Mouse (Mus musculus) lung, postnatal 0 days (tissue): ENCODE measurements around the gene Smim13. TPM values are rescaled to one million over a fixed set of nuclear protein-coding genes. Genes with fewer than 3 reads are reported as not detected.
"Not testable (repeated sequence)": the region's sequence is repeated elsewhere in the genome, so short reads cannot be mapped to it uniquely, and the experiment has no call there.

ENCODE experiments used
- ATAC-seq: fragments of 200-750 bp; cut with Nextera tagmentation; 2 replicates; pipeline ENCODE4 v1.8.0; 2017; ENCODE audit warnings: moderate library complexity
- DNase-seq: peaks from one replicate; pipeline ENCODE4 v3.0.0-alpha.2; 2016; ENCODE audit warnings: low spot score
- H3K27ac ChIP-seq: fragments of 300-500 bp; sonication (generic); 2 replicates; pipeline ENCODE4 v1.5.1; 2014; ENCODE audit warnings: antibody characterized with exemption, mild to moderate bottlenecking, low read length, mixed read lengths
- H3K27me3 ChIP-seq: fragments of 300-500 bp; sonication (generic); replicated peaks from 2 replicates; pipeline ENCODE4 v1.6.1; 2014; ENCODE audit warnings: low read length, mixed read lengths; ENCODE audit not compliant: insufficient read depth
- H3K36me3 ChIP-seq: fragments of 300-500 bp; sonication (generic); 2 replicates; pipeline ENCODE4 v1.6.1; 2014; ENCODE audit warnings: low read length, mixed read lengths; ENCODE audit not compliant: insufficient read depth
- H3K4me1 ChIP-seq: fragments of 300-500 bp; sonication (generic); 2 replicates; pipeline ENCODE4 v1.6.1; 2014; ENCODE audit warnings: antibody characterized with exemption, low read depth, low read length, mixed read lengths; ENCODE audit not compliant: insufficient read depth
- H3K4me2 ChIP-seq: fragments of 300-500 bp; sonication (generic); replicated peaks from 2 replicates; pipeline ENCODE4 v1.6.1; 2014; ENCODE audit warnings: low read depth, mild to moderate bottlenecking, low read length, moderate library complexity, mixed read lengths
- H3K4me3 ChIP-seq: fragments of 300-500 bp; sonication (generic); 2 replicates; pipeline ENCODE4 v1.5.1; 2014; ENCODE audit warnings: low read depth, low read length
- H3K9ac ChIP-seq: fragments of 300-500 bp; sonication (generic); replicated peaks from 2 replicates; pipeline ENCODE4 v1.6.1; 2014; ENCODE audit warnings: low read depth, mild to moderate bottlenecking
- H3K9me3 ChIP-seq: fragments of 300-500 bp; sonication (generic); 2 replicates; pipeline ENCODE4 v1.6.1; 2016; ENCODE audit warnings: low read length, mixed read lengths
- CTCF ChIP-seq: IDR thresholded peaks from 2 replicates; pipeline ENCODE4 v1.5.1; 2016; ENCODE audit warnings: antibody characterized with exemption, mild to moderate bottlenecking
- EP300 ChIP-seq: IDR thresholded peaks from 2 replicates; pipeline ENCODE4 v1.6.1; 2016; ENCODE audit warnings: antibody characterized with exemption, mild to moderate bottlenecking, control low read depth
- WGBS: fragments of 180-500 bp; shearing (Covaris S2); extraction: QIAGEN DNeasy Blood & Tissue Kit; methylation state at CpG from one replicate; pipeline ENCODE4 v1.1.7; 2014; 5-methylcytosine and 5-hydroxymethylcytosine counted together
- polyA plus RNA-seq: library from polyadenylated mRNA; unstranded; fragments of >200 nt; fragmentation: Nextera tagmentation; extraction: Ambion mirVana; gene quantifications from 2 replicates; pipeline ENCODE4 v1.2.1, GENCODE M21; 2015

Smim13 gene
- 8.2 and 9.0 TPM in 2 replicates for polyA plus RNA-seq

GRCm38 (mm10) chr13:41249538-41250317 lies at the start of gene Smim13:
TSS of gene Smim13 (plus strand) at chr13:41249844.
- DNase-seq (peak; percentile 99), ATAC-seq (peak; percentile 97)
- H3K4me3 ChIP-seq, result peak within 1 kb of the TSS; percentile 77
- TF ChIP-seq EP300 (no peak), CTCF (peak; percentile 50)
- no peaks in the 10 kb centered on the region for H3K9me3 ChIP-seq
- H3K9ac ChIP-seq, result peak within 1 kb of the TSS; percentile 63
- no peaks in the 10 kb centered on the region for H3K27me3 ChIP-seq
- no peaks in the 10 kb centered on the region for H3K4me1 ChIP-seq
- peak within 1 kb of the TSS; percentile 78 for H3K27ac ChIP-seq
- WGBS, result under 1% methylated on average over 41 of the region's 78 CpGs
- H3K4me2 ChIP-seq, result peak within 1 kb of the TSS; percentile 90
- no peaks in the 10 kb centered on the region for H3K36me3 ChIP-seq

GRCm38 (mm10) chr13:41200861-41201260 lies 48.8 kb upstream of the Smim13 start:
- no peak overlapping the region for H3K4me3 ChIP-seq
- DNase-seq (no peak), ATAC-seq (no peak)
- H3K9ac ChIP-seq, result no peak overlapping the region
- no peak overlapping the region for H3K27ac ChIP-seq
- 66% methylated on average over 2 of the region's 2 CpGs for WGBS
- H3K36me3 ChIP-seq, result no peaks in the 10 kb centered on the region
- no peak overlapping the region for H3K4me2 ChIP-seq
- TF ChIP-seq EP300, result no peak
- TF ChIP-seq CTCF, result no peak
- H3K27me3 ChIP-seq, result no peaks in the 10 kb centered on the region
- H3K4me1 ChIP-seq, result no peaks in the 10 kb centered on the region
- no peaks in the 10 kb centered on the region for H3K9me3 ChIP-seq

DNA sequence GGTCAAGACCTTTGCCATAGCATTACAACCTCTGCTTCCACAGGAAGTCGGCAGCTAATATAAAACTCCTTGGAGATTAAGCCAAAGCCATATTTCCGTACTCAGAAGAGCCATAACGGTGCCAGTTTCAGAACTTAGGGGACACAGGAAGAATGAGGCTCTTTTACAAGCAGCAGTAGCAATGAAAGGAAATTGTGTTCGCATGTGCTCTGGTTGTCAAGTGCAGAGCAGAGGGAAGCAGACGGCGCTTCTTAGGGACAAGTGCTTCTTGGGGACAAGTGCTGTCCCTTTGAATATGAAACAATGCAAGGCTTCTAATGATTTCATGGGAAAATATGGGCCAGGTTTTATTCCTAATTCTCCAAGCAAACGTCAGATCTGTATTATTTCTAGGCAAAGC lies 46.4 kb upstream of the Smim13 start:
- H3K9me3 ChIP-seq, result no peaks in the 10 kb centered on the region

DNA sequence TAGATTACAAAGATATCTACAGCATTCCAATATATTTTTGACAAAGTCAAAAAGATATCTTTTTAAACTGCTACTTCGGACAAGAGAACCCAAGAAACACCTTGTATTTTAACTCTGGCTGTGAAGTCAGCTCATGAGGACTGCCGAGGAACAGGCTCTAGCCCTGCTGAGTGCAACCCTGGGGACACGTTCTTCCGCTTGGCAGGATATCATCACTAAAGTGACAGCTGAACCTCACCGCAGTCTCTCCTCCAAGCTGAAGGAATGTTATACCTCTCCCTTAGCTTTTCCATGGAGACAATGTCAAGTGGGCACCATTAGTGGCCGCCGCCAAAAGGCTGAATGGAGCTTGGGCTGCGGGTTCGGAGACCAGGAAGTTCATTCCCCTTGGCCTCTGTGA lies 46.0 kb upstream of the Smim13 start:
- Histone ChIP-seq H3K9me3 (no peaks in the 10 kb centered on the region), H3K36me3 (no peaks in the 10 kb centered on the region), H3K27ac (no peak overlapping the region), H3K27me3 (no peaks in the 10 kb centered on the region), H3K4me3 (no peak overlapping the region), H3K4me1 (no peaks in the 10 kb centered on the region), H3K4me2 (no peak overlapping the region), H3K9ac (no peak overlapping the region)
- DNase-seq, result no peak
- 47% methylated on average over 9 of the region's 9 CpGs for WGBS
- ATAC-seq, result no peak
- no peak for TF ChIP-seq EP300
- TF ChIP-seq CTCF, result no peak

More for the DNA sequence above, 46.4 kb upstream of the Smim13 start:
- no peaks in the 10 kb centered on the region for H3K36me3 ChIP-seq
- no peak overlapping the region for H3K4me2 ChIP-seq
- TF ChIP-seq EP300 (no peak), CTCF (no peak)
- no peak for DNase-seq
- no peak overlapping the region for H3K4me3 ChIP-seq
- H3K27ac ChIP-seq, result no peak overlapping the region
- ATAC-seq, result no peak
- H3K27me3 ChIP-seq, result no peaks in the 10 kb centered on the region
- H3K4me1 ChIP-seq, result no peaks in the 10 kb centered on the region
- 31% methylated on average over 7 of the region's 7 CpGs for WGBS
- H3K9ac ChIP-seq, result no peak overlapping the region

- H3K9ac ChIP-seq, ATAC-seq, DNase-seq, H3K9me3 ChIP-seq, H3K4me1 ChIP-seq, H3K36me3 ChIP-seq, H3K27ac ChIP-seq, H3K27me3 ChIP-seq, H3K4me2 ChIP-seq, H3K4me3 ChIP-seq: not testable (repeated sequence)
Observed at GRCm38 (mm10) chr13:41205568-41205967, 44.1 kb upstream of the Smim13 start.

- no peaks in the 10 kb centered on the region for H3K9me3 ChIP-seq
- WGBS, result 73% methylated on average over 5 of the region's 5 CpGs
- DNase-seq, result no peak
- H3K27ac ChIP-seq, result no peak overlapping the region
- no peaks in the 10 kb centered on the region for H3K4me1 ChIP-seq
- H3K4me2 ChIP-seq, result no peak overlapping the region
- TF ChIP-seq CTCF (no peak), EP300 (no peak)
- no peaks in the 10 kb centered on the region for H3K36me3 ChIP-seq
- no peak overlapping the region for H3K4me3 ChIP-seq
- ATAC-seq, result no peak
- no peak overlapping the region for H3K9ac ChIP-seq
- no peaks in the 10 kb centered on the region for H3K27me3 ChIP-seq
Observed at GRCm38 (mm10) chr13:41206241-41206640, 43.4 kb upstream of the Smim13 start.
